Mouse (Mus musculus) brain, embryonic 14.5 days (tissue): ENCODE measurements around the gene Cd300ld.

ENCODE experiments used
- CTCF ChIP-seq: fragments of 200-500 bp; IDR thresholded peaks from 2 replicates; pipeline ENCODE4 v1.5.1; 2012; ENCODE audit warnings: inconsistent platforms, mild to moderate bottlenecking, moderate library complexity, borderline replicate concordance; ENCODE audit not compliant: insufficient read depth, insufficient read length; ENCODE audit errors: extremely low read depth
- POLR2A ChIP-seq: fragments of 200-500 bp; IDR thresholded peaks from 2 replicates; pipeline ENCODE4 v1.6.1; 2012; ENCODE audit warnings: mild to moderate bottlenecking, inconsistent platforms, borderline replicate concordance; ENCODE audit not compliant: poor library complexity, insufficient read depth, insufficient read length, severe bottlenecking; ENCODE audit errors: extremely low read depth

DNA sequence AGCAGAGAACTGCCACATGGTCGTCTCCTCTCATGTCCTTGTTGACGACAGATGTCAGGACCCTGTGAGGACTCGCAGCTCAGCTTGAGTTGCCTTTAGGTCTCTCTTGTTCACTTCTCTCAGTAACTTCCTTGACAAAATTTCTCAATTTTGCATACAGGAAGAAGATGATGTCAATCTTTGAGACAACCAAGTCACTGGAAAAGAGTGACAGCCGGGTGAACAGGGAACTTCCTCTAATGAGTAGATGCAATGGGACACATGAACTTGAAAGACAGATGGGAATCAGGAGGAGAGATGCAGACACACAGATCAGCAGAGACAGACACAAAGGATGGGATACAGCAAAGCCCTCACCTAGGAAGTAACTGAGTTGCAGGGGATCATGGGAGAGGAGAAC, at the start of gene Cd300ld:
- TF ChIP-seq POLR2A (no peak), CTCF (no peak)
